Mouse (Mus musculus): Measurements from ENCODE around the gene Tbk1. TPM values are rescaled to one million over a fixed set of nuclear protein-coding genes. Genes with fewer than 3 reads are reported as not detected.

Gene Tbk1
- total and polyA plus RNA-seq, 3 experiments = 7.2 to 15.6 (median 14.9) TPM

DNA sequence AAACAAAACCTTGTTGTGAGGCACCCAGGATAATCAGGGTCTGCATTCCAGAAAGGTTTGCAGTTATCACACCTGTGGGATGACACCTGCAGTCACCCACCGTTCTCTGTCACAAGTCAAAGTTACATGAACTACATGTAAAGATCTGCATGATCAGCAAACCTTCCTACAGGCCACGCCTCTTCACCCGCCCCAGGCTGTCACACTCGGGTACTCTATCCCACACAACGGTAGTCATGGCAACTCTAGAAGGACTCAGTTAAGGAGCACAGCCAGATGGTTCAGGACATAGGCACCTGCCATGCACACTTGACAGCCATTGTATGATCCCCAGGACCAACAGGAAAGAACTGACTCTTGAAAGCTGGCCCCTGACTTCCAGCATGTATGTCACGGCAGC, 5.2 kb downstream of the Tbk1 start:
- intact Hi-C loops (cut with DNase I) = no loop called here
- H3K36me3 ChIP-seq (ENCODE audit: control insufficient read depth, insufficient read depth, low read length) = no peaks in the 10 kb centered on the region; the same call in 1 of the 2 replicates
- 86% methylated on average over 6 of the region's 6 CpGs for WGBS
- no peak overlapping the region for H3K27ac ChIP-seq
- no peak for TF ChIP-seq POLR2A (IDR thresholded peaks at IDR 0.05; ENCODE audit: insufficient read depth, low read depth, low read length)
- no peak for TF ChIP-seq CTCF (IDR thresholded peaks at IDR 0.05)
- TF ChIP-seq EP300 (IDR thresholded peaks at IDR 0.05; ENCODE audit: insufficient read depth, low read depth, low read length) = no peak
- no peaks in the 10 kb centered on the region for H3K27me3 ChIP-seq (ENCODE audit: control insufficient read depth, insufficient read depth, low read length)
- 0 out of 2 replicates have a peak, but pooled peaks cover 2% of the 10 kb centered on the region for H3K4me1 ChIP-seq (ENCODE audit: control insufficient read depth, insufficient read depth, low read length)
- no peak overlapping the region for H3K9ac ChIP-seq (ENCODE audit: low read depth, low read length)
- peaks cover 4% of the 10 kb centered on the region for H3K79me2 ChIP-seq (replicated peaks; ENCODE audit: control insufficient read depth, insufficient read depth, low read length)
- no peak overlapping the region for H3K4me3 ChIP-seq
- DNase-seq = no peak

DNA sequence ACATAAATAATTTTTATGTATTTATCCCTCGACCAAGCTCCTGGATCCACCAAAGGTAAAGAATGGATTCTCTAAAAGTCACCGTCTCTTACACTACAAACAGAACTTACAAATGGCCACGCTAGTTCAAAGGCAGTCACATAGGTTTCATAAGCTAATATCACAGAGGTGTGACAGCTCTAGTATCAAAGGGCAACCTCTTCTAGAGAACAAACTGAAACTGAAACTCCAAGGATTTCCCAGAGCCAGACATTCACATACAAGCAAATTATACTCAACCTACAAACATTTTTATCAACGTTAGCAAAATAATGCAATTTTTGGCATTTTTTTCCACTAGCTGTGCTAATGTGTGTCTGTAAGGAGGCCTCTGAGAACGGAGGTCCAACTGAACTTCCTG, 6.2 kb downstream of the Tbk1 start:
- TF ChIP-seq POLR2A (IDR thresholded peaks at IDR 0.05; ENCODE audit: insufficient read depth, low read depth, low read length) (no peak), EP300 (IDR thresholded peaks at IDR 0.05; ENCODE audit: insufficient read depth, low read depth, low read length) (no peak), CTCF (IDR thresholded peaks at IDR 0.05) (no peak)
- H3K36me3 ChIP-seq (ENCODE audit: control insufficient read depth, insufficient read depth, low read length) = no peaks in the 10 kb centered on the region; the same call in 1 of the 2 replicates

GRCm38 (mm10) chr10:121576372-121576771, 10.2 kb downstream of the Tbk1 start:
- intact Hi-C loops (cut with DNase I) = no loop called here
- Histone ChIP-seq H3K79me2 (replicated peaks; ENCODE audit: control insufficient read depth, insufficient read depth, low read length) (peaks cover 1% of the 10 kb centered on the region; the same call in 1 of the 2 replicates), H3K36me3 (ENCODE audit: control insufficient read depth, insufficient read depth, low read length) (no peaks in the 10 kb centered on the region), H3K27ac (no peak overlapping the region), H3K4me3 (no peak overlapping the region), H3K4me1 (ENCODE audit: control insufficient read depth, insufficient read depth, low read length) (no peaks in the 10 kb centered on the region), H3K27me3 (ENCODE audit: control insufficient read depth, insufficient read depth, low read length) (no peaks in the 10 kb centered on the region), H3K9ac (ENCODE audit: low read depth, low read length) (no peak overlapping the region)
- no peak for TF ChIP-seq EP300 (IDR thresholded peaks at IDR 0.05; ENCODE audit: insufficient read depth, low read depth, low read length)
- no peak for TF ChIP-seq CTCF (IDR thresholded peaks at IDR 0.05)
- no peak for TF ChIP-seq POLR2A (IDR thresholded peaks at IDR 0.05; ENCODE audit: insufficient read depth, low read depth, low read length)
- 72% methylated on average over 9 of the region's 9 CpGs for WGBS
- DNase-seq = no peak

More for the DNA sequence above, 6.2 kb downstream of the Tbk1 start:
- intact Hi-C loops (cut with DNase I) = no loop called here
- Histone ChIP-seq H3K4me1 (ENCODE audit: control insufficient read depth, insufficient read depth, low read length) (0 out of 2 replicates have a peak, but pooled peaks cover 2% of the 10 kb centered on the region), H3K4me3 (no peak overlapping the region), H3K79me2 (replicated peaks; ENCODE audit: control insufficient read depth, insufficient read depth, low read length) (peaks cover 4% of the 10 kb centered on the region), H3K27me3 (ENCODE audit: control insufficient read depth, insufficient read depth, low read length) (no peaks in the 10 kb centered on the region), H3K27ac (no peak overlapping the region), H3K9ac (ENCODE audit: low read depth, low read length) (no peak overlapping the region)
- DNase-seq = no peak
- WGBS = 96% methylated on average over 5 of the region's 5 CpGs

DNA sequence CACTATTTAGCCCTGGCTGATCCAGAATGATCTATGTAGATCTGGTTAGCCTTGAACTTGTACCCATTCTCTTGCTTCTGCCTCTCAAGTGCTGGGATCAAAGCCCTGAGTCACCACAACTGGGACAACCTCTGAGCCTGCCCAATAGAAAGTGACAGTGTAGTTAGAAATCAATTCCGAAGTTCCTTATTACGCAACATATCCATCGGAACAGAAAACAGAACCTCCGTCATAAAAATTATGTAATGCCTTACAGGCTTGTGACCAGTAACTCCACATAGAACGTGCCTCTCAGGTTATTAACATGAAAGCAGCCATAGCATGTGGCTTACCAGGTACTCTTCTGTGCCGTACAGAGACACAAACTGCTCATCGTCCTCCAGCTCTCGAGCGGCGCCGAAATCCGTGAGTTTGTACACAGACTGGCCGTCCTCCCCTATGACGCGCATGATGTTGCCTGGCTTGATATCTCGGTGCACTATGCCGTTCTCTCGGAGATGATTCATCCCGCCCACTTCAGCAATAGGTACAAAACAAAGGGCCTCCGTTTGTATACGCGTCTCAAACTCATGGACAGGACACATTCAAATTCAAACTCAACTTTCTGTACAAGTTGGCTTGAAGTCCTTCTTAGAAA, 15.0 kb downstream of the Tbk1 start:
- H3K79me2 ChIP-seq (replicated peaks; ENCODE audit: control insufficient read depth, insufficient read depth, low read length) = no peaks in the 10 kb centered on the region
- TF ChIP-seq CTCF (IDR thresholded peaks at IDR 0.05) (no peak), EP300 (IDR thresholded peaks at IDR 0.05; ENCODE audit: insufficient read depth, low read depth, low read length) (no peak), POLR2A (IDR thresholded peaks at IDR 0.05; ENCODE audit: insufficient read depth, low read depth, low read length) (no peak)
- 96% methylated on average over 22 of the region's 22 CpGs for WGBS
- H3K9ac ChIP-seq (ENCODE audit: low read depth, low read length) = no peak overlapping the region
- DNase-seq = no peak
- no peak overlapping the region for H3K4me3 ChIP-seq
- intact Hi-C loops (cut with DNase I) = no loop called here
- H3K27me3 ChIP-seq (ENCODE audit: control insufficient read depth, insufficient read depth, low read length) = no peaks in the 10 kb centered on the region
- H3K4me1 ChIP-seq (ENCODE audit: control insufficient read depth, insufficient read depth, low read length) = no peaks in the 10 kb centered on the region
- H3K36me3 ChIP-seq (ENCODE audit: control insufficient read depth, insufficient read depth, low read length) = no peaks in the 10 kb centered on the region
- H3K27ac ChIP-seq = no peak overlapping the region

DNA sequence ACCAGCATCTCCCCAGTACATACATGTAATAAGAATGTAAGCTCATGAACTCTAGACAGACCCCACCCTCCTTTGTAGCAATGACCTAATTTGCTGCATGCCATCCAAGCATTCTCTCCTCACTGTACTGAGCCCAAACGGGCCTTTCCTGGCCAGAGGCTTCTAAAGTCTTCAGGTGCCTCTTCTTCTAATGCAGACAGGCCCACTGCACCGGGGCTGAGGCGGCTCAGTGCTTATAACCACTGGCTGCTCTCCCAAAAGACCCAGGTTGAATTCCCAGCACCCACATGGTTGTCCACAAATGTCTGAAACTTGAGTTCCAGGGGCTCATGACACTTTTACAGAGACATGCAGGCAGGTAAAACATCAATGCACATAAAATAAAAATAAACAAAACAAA, 15.6 kb downstream of the Tbk1 start:
- Histone ChIP-seq H3K4me3 (no peak overlapping the region), H3K79me2 (replicated peaks; ENCODE audit: control insufficient read depth, insufficient read depth, low read length) (no peaks in the 10 kb centered on the region), H3K27ac (no peak overlapping the region), H3K9ac (ENCODE audit: low read depth, low read length) (no peak overlapping the region), H3K4me1 (ENCODE audit: control insufficient read depth, insufficient read depth, low read length) (no peaks in the 10 kb centered on the region), H3K36me3 (ENCODE audit: control insufficient read depth, insufficient read depth, low read length) (no peaks in the 10 kb centered on the region), H3K27me3 (ENCODE audit: control insufficient read depth, insufficient read depth, low read length) (no peaks in the 10 kb centered on the region)
- no peak for DNase-seq
- intact Hi-C loops (cut with DNase I) = no loop called here
- TF ChIP-seq EP300 (IDR thresholded peaks at IDR 0.05; ENCODE audit: insufficient read depth, low read depth, low read length) (no peak), POLR2A (IDR thresholded peaks at IDR 0.05; ENCODE audit: insufficient read depth, low read depth, low read length) (no peak), CTCF (IDR thresholded peaks at IDR 0.05) (no peak)
- 86% methylated on average over 3 of the region's 3 CpGs for WGBS

- no peak overlapping the region for H3K9ac ChIP-seq (ENCODE audit: low read depth, low read length)
Measured at GRCm38 (mm10) chr10:121569796-121570195, 16.8 kb downstream of the Tbk1 start.

More at GRCm38 (mm10) chr10:121569796-121570195, 16.8 kb downstream of the Tbk1 start:
- H3K79me2 ChIP-seq (replicated peaks; ENCODE audit: control insufficient read depth, insufficient read depth, low read length) = no peaks in the 10 kb centered on the region
- H3K27me3 ChIP-seq (ENCODE audit: control insufficient read depth, insufficient read depth, low read length) = no peaks in the 10 kb centered on the region
- peaks cover 4% of the 10 kb centered on the region; the same call in 1 of the 2 replicates for H3K36me3 ChIP-seq (ENCODE audit: control insufficient read depth, insufficient read depth, low read length)
- no peak overlapping the region for H3K27ac ChIP-seq
- no peak for TF ChIP-seq POLR2A (IDR thresholded peaks at IDR 0.05; ENCODE audit: insufficient read depth, low read depth, low read length)
- TF ChIP-seq EP300 (IDR thresholded peaks at IDR 0.05; ENCODE audit: insufficient read depth, low read depth, low read length) = no peak
- no peak for TF ChIP-seq CTCF (IDR thresholded peaks at IDR 0.05)
- H3K4me1 ChIP-seq (ENCODE audit: control insufficient read depth, insufficient read depth, low read length) = no peaks in the 10 kb centered on the region
- intact Hi-C loops (cut with DNase I) = no loop called here
- no peak overlapping the region for H3K4me3 ChIP-seq
- DNase-seq = no peak
- WGBS = 85% methylated on average over 6 of the region's 6 CpGs

Measured in heart, adult 2 months (tissue).